Mouse (Mus musculus) megakaryocyte progenitor cell, adult 5-6 weeks (primary cell): ENCODE measurements at regions not wholly inside any gene's neighbourhood (a gene's known extent, or its start where the extent isn't known, plus 50 kb on each side); places are given as distances from the start of the nearest gene placed in this dataset.
A peak's percentile ranks its signal among the peaks of the same experiment; 100 is the strongest.

Experiments used
- ATAC-seq: replicated peaks from 2 replicates; pipeline ENCODE4 v1.8.0; 2016; ENCODE audit warnings: mild to moderate bottlenecking, moderate TSS enrichment, inconsistent platforms; ENCODE audit not compliant: poor library complexity

DNA sequence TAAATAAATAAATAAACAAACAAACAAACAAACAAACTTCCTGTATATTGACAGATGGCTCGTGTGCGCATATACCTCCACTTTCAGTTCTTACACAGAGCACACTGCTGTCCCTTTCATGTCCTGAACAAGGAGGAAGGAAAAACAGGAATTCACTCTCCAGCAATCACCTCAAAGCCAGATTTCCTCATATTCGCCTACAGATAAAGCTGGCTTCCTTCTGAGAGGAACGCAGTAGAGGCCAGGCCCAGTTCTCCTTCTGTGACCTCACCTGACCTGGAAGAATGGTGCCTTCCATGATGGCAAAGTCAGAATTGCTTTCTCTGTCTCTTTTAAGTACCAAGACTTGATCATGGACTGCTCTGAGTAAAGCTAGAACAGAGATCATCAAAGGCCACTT, 98.1 kb upstream of the Myo10 start:
- peak; percentile 34; the same call in 1 of the 2 replicates for ATAC-seq

DNA sequence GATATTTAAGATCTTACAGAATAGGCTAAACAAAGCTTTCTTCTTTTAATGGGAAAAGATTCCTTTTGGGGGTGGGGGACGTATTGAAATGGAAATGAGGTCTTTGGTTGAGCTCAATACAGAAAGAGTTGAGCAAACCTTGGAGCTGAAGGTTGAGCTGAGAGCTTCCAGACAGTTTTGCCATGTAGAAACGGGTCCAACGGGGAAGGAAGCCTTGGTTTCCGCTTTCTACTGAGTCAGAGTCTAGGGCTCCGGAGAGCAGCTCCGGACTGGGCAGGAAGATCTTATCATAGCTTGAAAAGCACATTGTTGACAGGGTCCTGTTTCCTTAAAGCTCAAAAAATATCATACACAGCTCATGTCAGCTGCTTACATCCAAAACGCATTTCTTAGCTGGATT, 97.0 kb upstream of the Myo10 start:
- ATAC-seq, result peak; percentile 73

DNA sequence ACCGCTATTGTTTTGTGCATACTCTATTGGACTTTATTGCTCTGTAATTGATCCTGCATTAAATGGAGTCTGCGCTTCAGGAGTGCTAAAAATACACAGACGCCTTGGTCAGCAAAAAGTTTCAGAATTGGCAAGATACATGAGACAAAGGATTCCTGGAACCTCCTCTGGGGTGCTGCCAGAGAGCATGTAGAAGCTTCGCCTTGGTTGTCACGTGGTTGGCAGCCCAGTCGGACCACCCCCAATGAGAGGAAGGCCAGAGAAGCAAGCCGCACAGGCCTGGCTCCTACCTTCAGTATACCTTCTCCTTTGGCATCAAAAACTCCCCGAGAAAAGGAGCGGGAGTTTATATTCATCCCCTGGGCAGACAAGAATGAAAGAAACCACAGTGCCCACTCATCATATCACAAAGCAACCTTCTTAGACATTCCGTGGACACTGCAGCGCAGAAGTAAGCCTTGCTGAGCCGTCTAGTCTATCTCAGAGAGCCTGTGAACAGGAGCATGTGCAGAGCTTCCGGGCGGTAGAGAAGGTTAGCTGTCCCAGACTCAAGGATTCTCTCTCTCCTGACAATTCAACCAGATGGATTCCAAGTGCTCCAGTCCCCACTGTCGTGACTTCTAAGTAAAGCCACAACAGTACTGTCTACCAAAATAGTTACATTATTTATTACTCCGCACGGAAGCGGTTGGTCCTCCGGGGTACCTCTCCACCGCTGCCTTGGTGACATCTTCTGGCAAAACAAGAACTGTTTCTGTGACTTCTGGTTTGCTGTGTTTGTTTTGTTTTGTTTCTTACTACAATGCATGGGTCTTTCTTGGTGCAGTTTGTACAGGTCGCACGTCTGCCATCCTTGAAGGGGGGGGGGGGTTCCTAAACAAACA, 85.6 kb upstream of the Myo10 start:
- peak; percentile 63 for ATAC-seq

GRCm38 (mm10) chr15:25539344-25540176, 82.8 kb upstream of the Myo10 start:
- no peak for ATAC-seq

DNA sequence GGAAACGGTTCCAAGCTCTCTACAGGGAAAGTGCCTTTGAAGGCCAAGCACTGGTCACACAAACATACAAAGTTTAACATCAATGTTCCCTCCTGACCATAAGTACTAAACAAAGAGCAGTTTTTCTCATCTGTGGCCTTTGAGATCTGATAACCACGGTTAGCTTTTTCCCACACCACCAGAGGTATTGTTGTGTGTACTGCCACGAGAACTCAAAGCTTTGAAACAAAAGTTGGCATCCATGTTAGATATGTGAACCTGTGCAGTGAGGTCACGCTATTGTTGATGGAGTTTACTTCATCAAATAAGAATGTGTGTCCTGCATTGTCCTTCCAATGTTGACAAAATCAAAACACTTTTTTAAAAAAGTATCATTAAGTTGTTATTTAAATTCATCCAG, 79.9 kb upstream of the Myo10 start:
- no peak for ATAC-seq

- ATAC-seq, result peak; percentile 21; the same call in 1 of the 2 replicates
These were observed 76.1 kb upstream of the Myo10 start for GRCm38 (mm10) chr15:25546185-25546584.

DNA sequence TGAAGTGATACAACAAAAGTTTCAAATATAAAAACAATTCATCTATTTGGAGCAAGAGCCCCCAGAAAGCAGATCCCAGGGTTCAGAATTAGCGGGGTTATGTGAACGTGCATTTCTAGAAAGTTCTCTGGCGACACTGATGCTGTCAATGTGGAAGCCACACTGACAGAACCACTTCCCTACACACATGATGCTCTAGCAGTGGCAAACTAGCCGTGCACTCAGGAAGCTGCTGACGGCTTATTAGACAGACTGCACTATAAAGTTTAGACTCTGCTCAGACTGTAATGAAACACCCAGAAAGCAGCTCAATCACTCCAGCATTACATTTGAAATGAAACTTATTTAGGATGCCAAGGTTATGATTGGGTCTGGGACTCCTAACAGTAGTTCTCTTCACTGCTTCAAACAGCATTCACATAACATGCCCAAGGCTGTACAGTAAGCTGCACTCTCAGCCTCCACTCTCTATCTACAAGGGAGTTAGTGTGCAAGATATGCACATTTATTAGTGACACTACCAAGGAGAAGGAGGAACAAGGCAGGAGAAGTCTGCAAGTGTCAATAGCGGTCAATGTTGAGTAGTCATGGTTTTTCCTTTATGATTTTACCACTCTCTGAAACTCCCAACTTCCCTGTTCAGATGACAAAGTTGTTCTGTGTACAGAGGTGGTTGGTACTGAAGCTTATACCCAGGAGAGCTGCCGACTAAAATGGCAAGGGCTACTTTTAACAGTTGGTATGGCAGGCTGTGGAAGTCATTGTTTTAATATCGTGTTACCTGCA, 71.9 kb upstream of the Myo10 start:
- peak; percentile 74 for ATAC-seq

DNA sequence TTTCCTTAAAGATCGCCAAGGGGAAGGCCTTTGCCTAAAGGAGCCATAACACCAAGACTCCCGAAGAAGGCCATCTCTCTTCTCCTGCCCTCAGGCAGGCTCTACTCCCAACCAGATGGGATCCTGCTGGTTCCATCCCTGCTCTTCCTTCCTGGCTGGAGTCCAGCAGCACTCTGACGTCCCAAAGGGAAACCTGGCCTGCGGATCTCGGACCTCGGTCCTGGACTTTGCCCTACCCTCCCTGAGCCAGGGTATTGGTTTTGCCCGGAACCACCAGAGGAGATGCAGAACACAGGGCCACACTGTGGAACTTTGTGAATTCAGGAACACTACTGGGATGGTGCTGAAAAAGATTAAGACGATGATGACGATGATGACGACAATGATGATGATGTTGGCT, 67.4 kb upstream of the Myo10 start:
- no peak for ATAC-seq

DNA sequence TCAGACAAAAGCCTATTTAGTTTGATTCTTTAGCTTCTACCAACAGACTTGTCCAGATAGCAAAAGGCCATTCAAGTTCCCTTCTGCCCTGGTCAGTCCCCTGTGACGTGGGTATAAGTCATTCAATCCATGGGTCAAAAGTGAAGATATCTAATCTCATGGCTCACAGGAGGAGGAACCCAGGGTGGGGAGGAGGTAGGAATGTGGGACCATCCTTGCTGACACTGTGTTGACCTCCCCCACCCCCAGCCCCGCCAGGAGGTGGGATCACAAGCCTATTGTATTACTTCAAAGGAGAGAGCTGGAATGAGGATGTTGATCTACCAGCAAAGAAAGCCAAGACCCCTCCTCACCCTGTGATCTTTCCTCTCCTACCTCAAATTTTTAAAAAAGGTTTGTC, 66.5 kb upstream of the Myo10 start:
- ATAC-seq, result no peak

- no peak for ATAC-seq
These were observed 64.8 kb upstream of the Myo10 start for GRCm38 (mm10) chr15:25557566-25557965.

DNA sequence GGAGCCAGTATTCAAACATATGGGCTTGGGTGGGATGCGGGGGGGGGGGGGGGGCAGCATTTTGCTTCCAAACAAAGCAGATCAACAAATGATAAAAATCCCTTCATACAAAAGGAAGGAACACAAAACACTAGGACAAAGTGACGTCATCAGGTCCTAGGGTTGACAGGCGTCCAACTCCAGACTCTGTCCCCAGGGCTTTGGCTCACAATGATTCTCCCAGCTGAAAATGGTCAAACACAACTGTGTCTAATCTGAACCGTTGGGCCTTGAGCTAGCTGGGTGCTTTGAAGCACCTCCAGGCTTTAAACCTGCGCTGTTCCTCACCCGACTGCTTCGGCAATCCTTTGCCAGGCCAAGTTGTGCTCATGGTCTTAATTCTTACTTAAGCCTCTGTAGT, 64.1 kb upstream of the Myo10 start:
- no peak for ATAC-seq

- ATAC-seq, result no peak
These were observed 58.7 kb upstream of the Myo10 start for GRCm38 (mm10) chr15:25563641-25564040.

DNA sequence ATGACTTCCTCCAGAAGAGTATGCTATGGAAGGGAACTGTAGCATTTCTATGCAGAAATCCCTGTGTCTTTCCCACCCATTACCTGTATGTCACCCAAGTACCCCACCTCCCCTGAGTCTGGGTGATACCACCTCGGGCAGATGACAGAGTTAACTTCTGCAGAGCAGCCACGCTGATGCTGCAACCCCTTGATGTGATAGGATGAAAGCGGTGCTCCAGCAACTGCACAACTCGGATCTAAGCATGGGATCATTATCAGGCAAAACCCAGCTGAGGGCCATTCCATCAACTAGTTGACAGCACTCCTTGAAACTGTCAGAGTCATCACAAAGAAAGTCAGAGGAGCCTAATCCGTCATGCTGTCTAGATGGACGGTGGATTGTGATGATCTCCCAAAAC, 49.8 kb upstream of the Myo10 start:
- 0 out of 2 replicates have a peak, but pooled peaks have one; percentile 30 for ATAC-seq
